18 mouse cellular contexts compared by ENCODE assay signal in the genomic region with DNA sequence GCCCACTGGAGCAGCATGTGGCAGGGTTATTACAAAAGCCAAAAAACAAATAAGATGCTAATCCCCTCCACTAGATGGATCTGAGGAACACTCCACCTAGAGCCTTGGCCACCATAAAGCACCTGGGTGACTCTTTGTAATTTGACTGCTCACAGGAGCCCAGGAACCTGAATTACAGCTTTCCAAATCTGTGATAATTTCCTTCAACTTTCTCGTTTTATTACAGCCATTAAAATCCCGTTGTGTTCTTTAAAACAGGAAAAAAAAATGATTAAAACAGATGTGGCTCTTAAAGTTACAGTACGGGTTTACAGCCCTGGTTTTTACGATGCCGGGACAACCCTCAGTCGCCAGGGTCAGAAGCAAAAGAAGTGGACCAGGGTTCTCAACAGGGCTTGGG.
"Had no signal": no experiment of that assay in that cellular context is flagged by ENCODE, and none has a peak within 500 bp of the region (broad histone marks: within the 10 kb centered on the region; RNA-seq: fewer than 3 reads in every experiment).

No protein-coding gene starts in this region.

- H3K9me3 ChIP-seq: liver, embryonic 13.5 days; neural tube, embryonic 12.5 days; neural tube, embryonic 15.5 days had no signal

- H3K27me3 ChIP-seq: neural tube, embryonic 15.5 days had no signal

- H3K36me3 ChIP-seq: liver, embryonic 13.5 days; neural tube, embryonic 12.5 days; neural tube, embryonic 15.5 days had no signal

- H3K4me2 ChIP-seq: liver, embryonic 13.5 days; midbrain, embryonic 11.5 days; neural tube, embryonic 12.5 days; neural tube, embryonic 15.5 days had no signal

- H3K4me3 ChIP-seq: liver, embryonic 13.5 days; neural tube, embryonic 12.5 days; neural tube, embryonic 15.5 days had no signal

- H3K27ac ChIP-seq: liver, embryonic 13.5 days; neural tube, embryonic 12.5 days; neural tube, embryonic 15.5 days; stomach, postnatal 0 days had no signal

- DNase-seq: kidney, adult 11 months; kidney, adult 8-10 months; kidney, postnatal 25 days; left cerebral cortex, postnatal 4 days; liver, embryonic 13.5 days; lung, adult 2 months; lung, postnatal 14 days; lung, postnatal 4 days; midbrain, embryonic 14.5 days; right cerebral cortex, adult 18-20 months; right cerebral cortex, postnatal 14 days; right cerebral cortex, postnatal 4 days; thymus, adult 2 months; thymus, postnatal 14 days had no signal

- H3K9ac ChIP-seq: liver, embryonic 13.5 days; neural tube, embryonic 12.5 days; neural tube, embryonic 15.5 days had no signal
